Mouse (Mus musculus) intestine, postnatal 0 days (tissue): Measurements from ENCODE around the gene Rnf126. TPM values are rescaled to one million over a fixed set of nuclear protein-coding genes. Genes with fewer than 3 reads are reported as not detected.

Experiments used
- ATAC-seq: fragments of 200-750 bp; cut with Nextera tagmentation; 2 replicates; pipeline ENCODE4 v1.8.0; 2017; ENCODE audit warnings: mild to moderate bottlenecking, moderate TSS enrichment, moderate library complexity
- H3K27ac ChIP-seq: fragments of 300-500 bp; sonication (generic); 2 replicates; pipeline ENCODE4 v1.5.1; 2014; ENCODE audit warnings: mild to moderate bottlenecking, low read depth, low read length, moderate library complexity
- H3K27me3 ChIP-seq: fragments of 300-500 bp; sonication (generic); replicated peaks from 2 replicates; pipeline ENCODE4 v1.6.1; 2014; ENCODE audit warnings: low read length, mixed read lengths; ENCODE audit not compliant: control insufficient read depth, insufficient read depth
- H3K36me3 ChIP-seq: fragments of 300-500 bp; sonication (generic); 2 replicates; pipeline ENCODE4 v1.6.1; 2014; ENCODE audit warnings: mild to moderate bottlenecking, moderate library complexity; ENCODE audit not compliant: control insufficient read depth, insufficient read depth
- H3K4me1 ChIP-seq: fragments of 300-500 bp; sonication (generic); replicated peaks from 2 replicates; pipeline ENCODE4 v1.6.1; 2014; ENCODE audit warnings: antibody characterized with exemption, low read length, mixed read lengths; ENCODE audit not compliant: control insufficient read depth, insufficient read depth
- H3K4me2 ChIP-seq: fragments of 300-500 bp; sonication (generic); replicated peaks from 2 replicates; pipeline ENCODE4 v1.6.1; 2014; ENCODE audit warnings: low read depth, mild to moderate bottlenecking, moderate library complexity
- H3K4me3 ChIP-seq: fragments of 300-500 bp; sonication (generic); 2 replicates; pipeline ENCODE4 v1.5.1; 2014; ENCODE audit warnings: low read depth, low read length
- H3K9ac ChIP-seq: fragments of 300-500 bp; sonication (generic); 2 replicates; pipeline ENCODE4 v1.6.1; 2014; ENCODE audit warnings: mild to moderate bottlenecking, low read depth, low read length
- H3K9me3 ChIP-seq: fragments of 300-500 bp; sonication (generic); 2 replicates; pipeline ENCODE4 v1.6.1; 2016; ENCODE audit warnings: mixed run types; ENCODE audit not compliant: control insufficient read depth
- CTCF ChIP-seq: sonication (generic); IDR thresholded peaks from 2 replicates; pipeline ENCODE4 v1.5.1; 2016; ENCODE audit warnings: low read depth, mild to moderate bottlenecking, control low read depth, antibody characterized with exemption, moderate library complexity
- WGBS: fragments of 180-500 bp; shearing (Covaris S2); extraction: QIAGEN DNeasy Blood & Tissue Kit; methylation state at CpG from one replicate; pipeline ENCODE4 v1.1.7; 2014; 5-methylcytosine and 5-hydroxymethylcytosine counted together
- polyA plus RNA-seq: library from polyadenylated mRNA; unstranded; fragments of >200 nt; fragmentation: Nextera tagmentation; extraction: Ambion mirVana; gene quantifications from 2 replicates; pipeline ENCODE4 v1.2.1, GENCODE M21; 2015

Gene Rnf126
- polyA plus RNA-seq, 1 experiment from 2014 or later = 41.2 TPM

- H3K4me1 ChIP-seq = peaks cover 4% of the 10 kb centered on the region; the same call in 1 of the 2 replicates
- no peaks in the 10 kb centered on the region for H3K9me3 ChIP-seq
- no peak for TF ChIP-seq CTCF
- 95% methylated on average over 15 of the region's 15 CpGs for WGBS
- ATAC-seq = no peak
- no peak overlapping the region for H3K27ac ChIP-seq
- H3K36me3 ChIP-seq = peaks cover 55% of the 10 kb centered on the region
- H3K4me3 ChIP-seq = no peak overlapping the region
- H3K9ac ChIP-seq = no peak overlapping the region
- H3K27me3 ChIP-seq = no peaks in the 10 kb centered on the region
- no peak overlapping the region for H3K4me2 ChIP-seq
Measured at GRCm38 (mm10) chr10:79743650-79744365, 22.9 kb downstream of the Rnf126 start.

GRCm38 (mm10) chr10:79743161-79743560, 23.6 kb downstream of the Rnf126 start:
- Histone ChIP-seq H3K4me1 (peaks cover 4% of the 10 kb centered on the region; the same call in 1 of the 2 replicates), H3K9ac (no peak overlapping the region), H3K4me2 (no peak overlapping the region), H3K9me3 (no peaks in the 10 kb centered on the region), H3K27ac (no peak overlapping the region), H3K36me3 (peaks cover 62% of the 10 kb centered on the region), H3K4me3 (no peak overlapping the region), H3K27me3 (no peaks in the 10 kb centered on the region)
- no peak for TF ChIP-seq CTCF
- WGBS = 93% methylated on average over 11 of the region's 11 CpGs
- no peak for ATAC-seq

- Histone ChIP-seq H3K9me3 (no peaks in the 10 kb centered on the region), H3K4me3 (no peak overlapping the region), H3K4me2 (no peak overlapping the region), H3K4me1 (peaks cover 4% of the 10 kb centered on the region; the same call in 1 of the 2 replicates), H3K27ac (0 out of 2 replicates have a peak overlapping the region, but pooled peaks have one; percentile 28), H3K36me3 (peaks cover 85% of the 10 kb centered on the region), H3K9ac (no peak overlapping the region), H3K27me3 (no peaks in the 10 kb centered on the region)
- ATAC-seq = no peak
- TF ChIP-seq CTCF = peak; percentile 31; the same call in 1 of the 2 replicates
- 81% methylated on average over 11 of the region's 11 CpGs for WGBS
Measured at GRCm38 (mm10) chr10:79740863-79741262, 25.9 kb downstream of the Rnf126 start.

DNA sequence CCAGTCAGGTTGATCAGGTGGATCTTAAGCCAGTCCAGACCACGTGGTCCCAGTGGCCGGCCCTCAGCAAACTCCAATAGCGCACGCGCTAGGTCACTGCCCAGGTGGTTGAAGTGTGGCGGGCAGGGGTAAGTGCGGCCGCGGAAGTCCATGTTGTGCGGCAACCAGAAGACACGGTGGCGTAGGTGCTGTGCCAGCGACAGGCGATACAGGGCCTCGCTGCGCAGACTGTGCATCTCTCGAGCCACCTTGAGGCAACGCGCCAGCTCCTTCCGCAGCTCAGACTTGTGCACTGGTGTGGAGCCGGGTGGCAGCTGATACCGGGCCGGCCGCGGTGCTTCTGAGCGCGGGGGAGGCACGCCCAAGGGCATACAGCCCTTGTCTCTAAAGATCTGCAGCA, 27.5 kb downstream of the Rnf126 start:
- H3K27ac ChIP-seq = peak overlapping the region; percentile 1; the same call in 1 of the 2 replicates
- H3K4me3 ChIP-seq = no peak overlapping the region
- 97% methylated on average over 28 of the region's 28 CpGs for WGBS
- peaks cover 97% of the 10 kb centered on the region for H3K36me3 ChIP-seq
- no peaks in the 10 kb centered on the region for H3K9me3 ChIP-seq
- no peak for TF ChIP-seq CTCF
- no peak overlapping the region for H3K9ac ChIP-seq
- no peak for ATAC-seq
- no peaks in the 10 kb centered on the region for H3K27me3 ChIP-seq
- no peak overlapping the region for H3K4me2 ChIP-seq
- no peaks in the 10 kb centered on the region for H3K4me1 ChIP-seq

GRCm38 (mm10) chr10:79738259-79738658, 28.5 kb downstream of the Rnf126 start:
- no peaks in the 10 kb centered on the region for H3K27me3 ChIP-seq
- no peaks in the 10 kb centered on the region for H3K4me1 ChIP-seq
- H3K4me2 ChIP-seq = no peak overlapping the region
- no peaks in the 10 kb centered on the region for H3K9me3 ChIP-seq
- no peak overlapping the region for H3K4me3 ChIP-seq
- H3K27ac ChIP-seq = no peak overlapping the region
- TF ChIP-seq CTCF = peak; percentile 69
- H3K9ac ChIP-seq = no peak overlapping the region
- no peak for ATAC-seq
- peaks cover 91% of the 10 kb centered on the region for H3K36me3 ChIP-seq
- whole genome bisulfite sequencing = 91% methylated on average over 10 of the region's 10 CpGs

- 88% methylated on average over 10 of the region's 14 CpGs for WGBS
- no peaks in the 10 kb centered on the region for H3K4me1 ChIP-seq
- no peaks in the 10 kb centered on the region for H3K27me3 ChIP-seq
- no peak overlapping the region for H3K27ac ChIP-seq
- no peak overlapping the region for H3K4me3 ChIP-seq
- no peaks in the 10 kb centered on the region for H3K9me3 ChIP-seq
- no peak overlapping the region for H3K9ac ChIP-seq
- no peak for ATAC-seq
- peaks cover 76% of the 10 kb centered on the region for H3K36me3 ChIP-seq
- no peak for TF ChIP-seq CTCF
- H3K4me2 ChIP-seq = no peak overlapping the region
Measured at GRCm38 (mm10) chr10:79736706-79737105, 30.0 kb downstream of the Rnf126 start.
